29 mouse cellular contexts compared by ENCODE assay signal in the genomic region with DNA sequence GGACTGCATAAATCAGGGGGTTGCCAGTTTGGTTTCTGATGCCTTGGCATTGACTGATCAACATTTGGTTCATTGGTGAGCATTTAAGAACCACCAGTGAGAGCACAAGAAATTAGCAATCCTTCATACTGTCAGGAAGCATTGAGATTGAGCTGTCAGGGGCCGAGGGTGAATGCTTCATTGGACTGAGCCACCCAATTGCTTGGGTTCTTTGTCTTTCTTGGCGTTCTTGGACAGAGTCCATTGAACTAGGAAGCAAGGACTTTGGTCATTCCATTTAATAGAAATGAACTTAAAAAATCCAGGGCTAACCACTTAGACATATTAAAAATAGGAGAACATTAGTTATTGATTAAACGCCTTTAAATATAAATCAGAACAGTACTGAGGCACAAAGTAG.
DNase-seq lines count a peak whose midpoint lies in the region; ATAC-seq and TF ChIP-seq lines count a peak whose summit lies in the region.
"Had no signal": no experiment of that assay in that cellular context is flagged by ENCODE, and none has a peak within 500 bp of the region (broad histone marks: within the 10 kb centered on the region; RNA-seq: fewer than 3 reads in every experiment).

No protein-coding gene starts in this region.

- intact Hi-C loops in heart, adult 2 months (cut with DNase I): no loop called here

- no peak overlapping the region for H3K4me3 ChIP-seq in hindbrain, postnatal 0 days (ENCODE audit: low read length)
- H3K4me3 ChIP-seq in hindbrain, embryonic 12.5 days: no peak overlapping the region
- no peak overlapping the region for H3K4me3 ChIP-seq in kidney, embryonic 16.5 days (ENCODE audit: low read length)
- no peak overlapping the region for H3K4me3 ChIP-seq in bone marrow macrophage, adult 2 months (ENCODE audit: insufficient read depth, low read length)
- H3K4me3 ChIP-seq in heart, adult 2 months: no peak overlapping the region
- H3K4me3 ChIP-seq: embryonic facial prominence, embryonic 10.5 days; embryonic facial prominence, embryonic 13.5 days; erythroblast, embryonic 14.5 days; forebrain, embryonic 12.5 days; forebrain, embryonic 15.5 days; heart, embryonic 12.5 days; heart, embryonic 15.5 days; hindbrain, embryonic 13.5 days; intestine, embryonic 15.5 days had no signal

- no peaks in the 10 kb centered on the region for H3K4me1 ChIP-seq in hindbrain, postnatal 0 days (ENCODE audit: insufficient read depth, low read length)
- H3K4me1 ChIP-seq in hindbrain, embryonic 12.5 days: peaks cover 15% of the 10 kb centered on the region
- H3K4me1 ChIP-seq in kidney, embryonic 16.5 days (ENCODE audit: insufficient read depth, low read length): no peaks in the 10 kb centered on the region
- peaks cover 76% of the 10 kb centered on the region for H3K4me1 ChIP-seq in bone marrow macrophage, adult 2 months (ENCODE audit: control insufficient read depth, insufficient read depth, low read length)
- H3K4me1 ChIP-seq in heart, adult 2 months (ENCODE audit: control insufficient read depth, insufficient read depth, low read length): no peaks in the 10 kb centered on the region
- H3K4me1 ChIP-seq: embryonic facial prominence, embryonic 13.5 days; heart, embryonic 12.5 days; heart, embryonic 15.5 days; intestine, embryonic 15.5 days had no signal

- H3K4me2 ChIP-seq in hindbrain, postnatal 0 days (ENCODE audit: low read depth, low read length): no peak overlapping the region
- no peak overlapping the region for H3K4me2 ChIP-seq in hindbrain, embryonic 12.5 days (replicated peaks)
- no peak overlapping the region for H3K4me2 ChIP-seq in kidney, embryonic 16.5 days (replicated peaks; ENCODE audit: low read depth, low read length)
- H3K4me2 ChIP-seq: embryonic facial prominence, embryonic 13.5 days; forebrain, embryonic 12.5 days; forebrain, embryonic 15.5 days; heart, embryonic 12.5 days; heart, embryonic 15.5 days; hindbrain, embryonic 13.5 days; intestine, embryonic 15.5 days had no signal

- H3K36me3 ChIP-seq in hindbrain, postnatal 0 days (ENCODE audit: insufficient read depth, low read length): no peaks in the 10 kb centered on the region
- no peaks in the 10 kb centered on the region for H3K36me3 ChIP-seq in hindbrain, embryonic 12.5 days
- no peaks in the 10 kb centered on the region for H3K36me3 ChIP-seq in kidney, embryonic 16.5 days (ENCODE audit: insufficient read depth, low read length)
- no peaks in the 10 kb centered on the region for H3K36me3 ChIP-seq in heart, adult 2 months (ENCODE audit: control insufficient read depth, insufficient read depth, low read length)
- H3K36me3 ChIP-seq: embryonic facial prominence, embryonic 10.5 days; embryonic facial prominence, embryonic 13.5 days; forebrain, embryonic 12.5 days; forebrain, embryonic 15.5 days; heart, embryonic 12.5 days; heart, embryonic 15.5 days; hindbrain, embryonic 13.5 days; intestine, embryonic 15.5 days had no signal

- ATAC-seq in hindbrain, postnatal 0 days: no peak
- ATAC-seq in hindbrain, embryonic 12.5 days (ENCODE audit: low FRiP score): no peak
- no peak for ATAC-seq in kidney, embryonic 16.5 days (ENCODE audit: low FRiP score, low TSS enrichment)
- ATAC-seq: CD4-positive, CD25-positive, alpha-beta regulatory T cell, adult 4 months; forebrain, embryonic 15.5 days; intestine, embryonic 15.5 days had no signal

- no peaks in the 10 kb centered on the region for H3K79me2 ChIP-seq in heart, adult 2 months (replicated peaks; ENCODE audit: control insufficient read depth, insufficient read depth, low read length)

- TF ChIP-seq POLR2A in bone marrow macrophage, adult 2 months (IDR thresholded peaks at IDR 0.05; ENCODE audit: borderline replicate concordance, low read depth, low read length): no peak
- TF ChIP-seq POLR2A in heart, adult 2 months (IDR thresholded peaks at IDR 0.05; ENCODE audit: insufficient read depth, low read depth, low read length): no peak

- H3K9me3 ChIP-seq in hindbrain, postnatal 0 days (ENCODE audit: low read length): no peaks in the 10 kb centered on the region
- no peaks in the 10 kb centered on the region for H3K9me3 ChIP-seq in hindbrain, embryonic 12.5 days (replicated peaks)
- no peaks in the 10 kb centered on the region for H3K9me3 ChIP-seq in kidney, embryonic 16.5 days (ENCODE audit: low read length)
- H3K9me3 ChIP-seq: embryonic facial prominence, embryonic 10.5 days; embryonic facial prominence, embryonic 13.5 days; forebrain, embryonic 12.5 days; forebrain, embryonic 15.5 days; heart, embryonic 12.5 days; heart, embryonic 15.5 days; hindbrain, embryonic 13.5 days; intestine, embryonic 15.5 days had no signal

- WGBS in hindbrain, postnatal 0 days: 45% methylated on average over 3 of the region's 3 CpGs
- 62% methylated on average over 3 of the region's 3 CpGs for WGBS in hindbrain, embryonic 12.5 days
- WGBS in kidney, embryonic 16.5 days: 65% methylated on average over 3 of the region's 3 CpGs
- WGBS in heart, adult 2 months: 87% methylated on average over 3 of the region's 3 CpGs

- no peak for TF ChIP-seq EP300 in heart, adult 2 months (IDR thresholded peaks at IDR 0.05; ENCODE audit: insufficient read depth, low read depth, low read length)

- TF ChIP-seq CTCF in hindbrain, postnatal 0 days (IDR thresholded peaks at IDR 0.05; ENCODE audit: low read depth): no peak
- no peak for TF ChIP-seq CTCF in bone marrow macrophage, adult 2 months (IDR thresholded peaks at IDR 0.05; ENCODE audit: low read depth, low read length)
- no peak for TF ChIP-seq CTCF in heart, adult 2 months (IDR thresholded peaks at IDR 0.05)

- H3K27me3 ChIP-seq in hindbrain, postnatal 0 days (ENCODE audit: insufficient read depth, low read length): no peaks in the 10 kb centered on the region
- H3K27me3 ChIP-seq in hindbrain, embryonic 12.5 days: no peaks in the 10 kb centered on the region
- H3K27me3 ChIP-seq in kidney, embryonic 16.5 days (ENCODE audit: insufficient read depth, low read length): no peaks in the 10 kb centered on the region
- H3K27me3 ChIP-seq in heart, adult 2 months (ENCODE audit: control insufficient read depth, insufficient read depth, low read length): no peaks in the 10 kb centered on the region
- H3K27me3 ChIP-seq: embryonic facial prominence, embryonic 13.5 days; forebrain, embryonic 12.5 days; forebrain, embryonic 15.5 days; heart, embryonic 12.5 days; heart, embryonic 15.5 days; hindbrain, embryonic 13.5 days; intestine, embryonic 15.5 days; Patski had no signal

- DNase-seq in hindbrain, postnatal 0 days (ENCODE audit: low spot score): peak; percentile 50
- DNase-seq in kidney, adult 9 months: peak; percentile 74
- peak; percentile 70 for DNase-seq in Muller cell, postnatal 12 days (ENCODE audit: inconsistent ontology term)
- no peak for DNase-seq in heart, adult 2 months
- no peak for DNase-seq in gastrocnemius, adult 8-10 months (ENCODE audit: low spot score in 2 of 2)
- DNase-seq: adrenal gland, postnatal 10 days; adrenal gland, postnatal 36 days; cerebellum, adult 11-12 months; cerebellum, adult 8-10 months; cerebellum, postnatal 36 days; embryo, embryonic 11 days; gastrocnemius, postnatal 10 days; heart, adult 11 months; heart, postnatal 10 days; heart, postnatal 36 days had no signal

- no peak overlapping the region for H3K27ac ChIP-seq in hindbrain, postnatal 0 days
- H3K27ac ChIP-seq in hindbrain, embryonic 12.5 days: no peak overlapping the region
- H3K27ac ChIP-seq in kidney, embryonic 16.5 days (ENCODE audit: low read length): no peak overlapping the region
- peak overlapping the region; percentile 95 for H3K27ac ChIP-seq in bone marrow macrophage, adult 2 months (ENCODE audit: insufficient read depth, low read depth, low read length)
- no peak overlapping the region for H3K27ac ChIP-seq in heart, adult 2 months
- H3K27ac ChIP-seq: embryonic facial prominence, embryonic 10.5 days; embryonic facial prominence, embryonic 13.5 days; forebrain, embryonic 12.5 days; forebrain, embryonic 15.5 days; heart, embryonic 15.5 days; hindbrain, embryonic 13.5 days; intestine, embryonic 15.5 days had no signal

- no peak overlapping the region for H3K9ac ChIP-seq in hindbrain, postnatal 0 days (replicated peaks; ENCODE audit: low read length)
- H3K9ac ChIP-seq in hindbrain, embryonic 12.5 days: no peak overlapping the region
- no peak overlapping the region for H3K9ac ChIP-seq in kidney, embryonic 16.5 days (replicated peaks; ENCODE audit: low read length)
- no peak overlapping the region for H3K9ac ChIP-seq in heart, adult 2 months (ENCODE audit: low read depth, low read length)
- H3K9ac ChIP-seq: embryonic facial prominence, embryonic 13.5 days; forebrain, embryonic 12.5 days; forebrain, embryonic 15.5 days; heart, embryonic 12.5 days; heart, embryonic 15.5 days; hindbrain, embryonic 13.5 days; intestine, embryonic 15.5 days had no signal

Comparison
In these comparisons a context has a peak if more than half of its experiments do, and no peak if none do; other contexts are left out.
1. DNase-seq: peak in hindbrain, postnatal 0 days (single experiment), kidney, adult 9 months (single experiment) and Muller cell, postnatal 12 days (single experiment); none in heart, adult 2 months (0 of 2) and gastrocnemius, adult 8-10 months (0 of 2).